Mouse (Mus musculus) kidney, adult 2 months (tissue): ENCODE data around the gene Rnf5.

Source experiments
- CTCF ChIP-seq: fragments of 200-500 bp; conservative IDR thresholded peaks from 2 replicates; pipeline ENCODE4 v1.5.1; 2011; ENCODE audit warnings: low read depth, mild to moderate bottlenecking, control low read depth, low read length, moderate library complexity, mixed read lengths; ENCODE audit not compliant: insufficient read depth, insufficient read length
- POLR2A ChIP-seq: fragments of 200-500 bp; IDR thresholded peaks from one replicate; pipeline ENCODE4 v1.6.1; 2011; ENCODE audit warnings: low read depth, low read length, control low read depth

GRCm38 (mm10) chr17:34613054-34613645, 9.7 kb upstream of the Rnf5 start:
- TF ChIP-seq CTCF (no peak), POLR2A (no peak)
